Mouse (Mus musculus) brown adipose tissue, adult 24 weeks (tissue): Measurements from ENCODE around the gene Rpl18. TPM values are rescaled to one million over a fixed set of nuclear protein-coding genes. Genes with fewer than 3 reads are reported as not detected.

Source experiments
- H3K27ac ChIP-seq: fragments of 200-500 bp; replicated peaks from 2 replicates; pipeline ENCODE4 v1.5.1; 2012; ENCODE audit warnings: low read depth, mild to moderate bottlenecking, low read length
- H3K4me1 ChIP-seq: fragments of 200-500 bp; 2 replicates; pipeline ENCODE4 v1.6.1; 2012; ENCODE audit warnings: low read length, mixed read lengths; ENCODE audit not compliant: control insufficient read depth, insufficient read depth, insufficient read length
- H3K4me3 ChIP-seq: fragments of 200-500 bp; 2 replicates; pipeline ENCODE4 v1.5.1; 2012; ENCODE audit warnings: low read depth, mild to moderate bottlenecking, low read length, moderate library complexity; ENCODE audit not compliant: insufficient read depth
- polyA plus RNA-seq: library from polyadenylated mRNA; stranded (reverse); fragments of >200 nt; gene quantifications from 2 replicates; pipeline ENCODE4 v1.2.4, GENCODE M21; 2012; ENCODE audit not compliant: missing spikeins, insufficient read depth, insufficient read length

The Rpl18 gene
- polyA plus RNA-seq, 1 experiment: 445 TPM

DNA sequence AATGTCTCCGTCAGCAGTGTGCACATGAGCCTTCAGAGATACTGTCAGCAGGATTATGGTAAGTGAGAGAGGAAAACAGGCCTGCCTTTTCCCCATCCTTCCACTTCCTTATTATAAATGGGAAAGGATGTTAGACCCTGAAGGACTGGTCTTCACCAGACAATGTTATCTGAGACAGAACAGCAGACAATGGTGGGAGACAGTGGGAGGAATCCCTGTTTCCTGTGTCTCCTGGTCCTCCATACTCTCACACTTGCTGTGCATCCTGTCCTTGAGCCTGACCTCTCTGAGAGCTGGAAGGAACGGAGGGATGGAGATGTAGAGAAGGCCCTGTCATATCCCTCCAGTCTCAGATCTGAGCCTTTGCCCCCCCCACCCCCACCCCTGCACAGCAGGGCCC, 22.9 kb upstream of the Rpl18 start:
- Histone ChIP-seq H3K27ac (no peak overlapping the region), H3K4me1 (no peaks in the 10 kb centered on the region), H3K4me3 (no peak overlapping the region)

DNA sequence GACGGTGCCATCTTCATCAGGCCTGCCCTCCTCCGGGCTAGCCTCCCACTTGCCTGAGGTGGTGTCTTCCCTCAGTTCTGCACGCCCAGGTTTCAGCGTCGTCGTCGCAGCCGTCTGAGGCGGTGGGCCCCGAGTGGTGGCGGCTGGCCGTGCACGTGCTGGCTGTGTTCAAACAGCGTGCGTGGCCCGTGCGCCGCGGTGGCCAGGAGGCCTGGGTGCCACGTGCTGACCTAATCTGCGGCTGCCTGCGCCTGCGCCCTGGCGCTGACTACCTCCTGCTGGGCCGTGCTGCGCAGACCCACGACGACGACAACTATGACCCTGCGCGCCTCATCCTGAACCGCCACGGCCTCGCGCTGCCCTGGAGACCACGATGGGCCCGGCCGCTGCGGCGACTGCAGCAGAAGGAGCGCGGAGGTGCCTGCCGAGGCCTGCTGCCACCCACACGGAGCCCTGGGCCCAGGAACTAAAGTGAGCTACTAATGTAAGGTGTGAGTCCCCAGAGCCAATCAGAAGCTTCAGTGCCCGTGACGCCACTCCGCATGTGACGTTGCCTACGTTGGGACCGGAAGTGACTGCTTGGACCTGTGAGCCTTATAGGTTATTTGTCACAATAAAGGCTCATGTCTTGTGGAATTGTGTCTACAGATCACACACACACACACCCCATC, 21.2 kb upstream of the Rpl18 start, which contains the start of gene Sec1:
Sec1 (minus strand) TSS at position 482 of the 671 bp plus-strand sequence.
- H3K4me1 ChIP-seq: no peaks in the 10 kb centered on the region
- no peak within 1 kb of the TSS for H3K4me3 ChIP-seq
- no peak within 1 kb of the TSS for H3K27ac ChIP-seq

- H3K4me1 ChIP-seq: no peaks in the 10 kb centered on the region
- no peak overlapping the region for H3K27ac ChIP-seq
- H3K4me3 ChIP-seq: no peak overlapping the region
Measured at GRCm38 (mm10) chr7:45695098-45695497, 20.2 kb upstream of the Rpl18 start.

GRCm38 (mm10) chr7:45697894-45698293, 17.4 kb upstream of the Rpl18 start:
- Histone ChIP-seq H3K27ac (no peak overlapping the region), H3K4me1 (no peaks in the 10 kb centered on the region), H3K4me3 (no peak overlapping the region)

DNA sequence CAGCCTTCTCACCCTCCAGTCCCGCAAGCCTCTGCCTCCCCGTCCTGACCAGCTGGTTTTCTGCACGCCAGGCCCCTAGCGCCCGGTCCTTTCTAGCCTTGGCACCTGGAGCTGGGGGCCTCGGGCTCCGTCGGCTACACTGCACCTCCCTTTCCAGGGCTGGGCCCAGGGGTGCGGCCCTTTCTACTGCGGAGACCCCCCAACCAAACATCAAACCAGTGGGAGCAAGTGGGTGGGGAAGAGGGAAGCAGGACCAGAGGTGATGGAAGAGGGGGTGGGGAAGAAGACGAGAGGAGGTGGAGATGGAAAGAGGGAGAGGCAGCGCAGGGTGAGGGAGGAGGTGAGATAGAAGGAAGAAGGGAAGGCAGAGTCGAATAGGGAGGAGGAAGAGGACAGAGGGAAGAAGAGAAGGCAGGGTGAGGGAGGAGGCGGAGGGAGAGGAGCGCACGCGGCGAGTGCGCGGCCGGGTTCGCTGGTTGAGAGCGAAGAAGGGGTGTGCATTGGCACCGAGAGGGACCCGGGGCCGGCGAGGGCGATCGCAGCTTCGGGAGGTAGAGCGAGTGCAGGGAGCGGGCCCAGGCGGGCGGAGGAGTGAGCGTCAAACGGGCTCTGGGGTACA, 15.6 kb upstream of the Rpl18 start, which contains the start of gene Car11:
Car11 (plus strand) TSS at position 321 of the 619 bp plus-strand sequence.
- 0 out of 2 replicates have a peak, but pooled peaks cover 2% of the 10 kb centered on the region for H3K4me1 ChIP-seq
- H3K27ac ChIP-seq: no peak within 1 kb of the TSS
- H3K4me3 ChIP-seq: peak within 1 kb of the TSS; percentile 44

DNA sequence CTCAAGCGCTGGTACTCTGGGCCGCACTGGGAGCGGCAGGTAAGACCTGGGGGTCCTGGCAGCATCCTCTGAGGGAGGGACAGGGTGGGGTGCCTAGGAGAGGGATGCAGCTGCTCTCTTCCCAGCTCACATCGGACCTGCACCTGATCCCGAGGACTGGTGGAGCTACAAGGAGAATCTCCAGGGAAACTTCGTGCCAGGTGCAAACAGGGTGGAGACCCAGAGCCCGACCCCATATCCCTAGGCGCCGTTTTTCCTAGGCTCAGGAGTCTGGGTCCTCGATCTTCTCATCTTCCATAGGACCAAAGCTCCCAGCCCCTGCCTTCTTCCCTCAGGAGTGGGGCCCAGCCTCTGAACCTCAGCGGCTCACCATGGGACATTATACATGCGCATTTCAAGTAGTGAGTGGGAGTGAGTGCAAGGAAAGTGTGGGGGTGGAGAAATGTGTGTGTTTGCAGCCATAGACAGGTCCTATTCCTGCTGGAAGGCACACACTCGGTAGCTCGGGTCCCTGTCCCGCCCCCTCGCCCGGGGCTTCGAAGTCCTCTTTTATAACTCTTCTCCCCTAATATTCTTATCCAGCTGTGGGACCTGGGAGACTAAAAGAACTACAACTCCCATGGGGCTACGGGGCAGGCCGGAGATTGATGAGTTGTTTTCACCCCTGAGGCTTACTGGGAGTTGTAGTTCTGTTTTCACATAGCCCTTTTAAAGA, 14.8 kb upstream of the Rpl18 start:
- Histone ChIP-seq H3K4me1 (0 out of 2 replicates have a peak, but pooled peaks cover 2% of the 10 kb centered on the region), H3K4me3 (peak overlapping the region; percentile 44), H3K27ac (no peak overlapping the region)

DNA sequence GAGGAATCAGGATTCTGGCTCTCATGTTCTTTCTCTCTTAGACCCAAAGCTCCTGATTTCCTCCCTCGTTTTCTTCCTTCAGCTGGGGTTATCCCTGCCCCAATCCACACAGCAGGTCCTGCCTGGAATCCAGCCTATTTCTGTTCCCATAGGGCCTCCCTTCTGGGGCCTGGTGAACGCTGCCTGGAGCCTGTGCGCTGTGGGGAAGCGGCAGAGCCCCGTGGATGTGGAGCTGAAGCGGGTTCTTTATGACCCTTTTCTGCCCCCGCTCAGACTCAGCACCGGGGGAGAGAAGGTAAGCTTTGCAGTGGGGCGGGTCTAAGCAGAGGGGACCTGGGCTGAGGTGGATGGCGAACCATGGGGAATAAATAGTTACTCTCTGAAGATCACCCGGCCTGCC, 14.2 kb upstream of the Rpl18 start:
- H3K4me1 ChIP-seq: 0 out of 2 replicates have a peak, but pooled peaks cover 2% of the 10 kb centered on the region
- peak overlapping the region; percentile 44 for H3K4me3 ChIP-seq
- H3K27ac ChIP-seq: peak overlapping the region; percentile 24; the same call in 1 of the 2 replicates

- Histone ChIP-seq H3K27ac (no peak overlapping the region), H3K4me3 (peak overlapping the region; percentile 44; the same call in 1 of the 2 replicates), H3K4me1 (0 out of 2 replicates have a peak, but pooled peaks cover 2% of the 10 kb centered on the region)
Measured at GRCm38 (mm10) chr7:45701607-45702006, 13.7 kb upstream of the Rpl18 start.

- Histone ChIP-seq H3K4me3 (no peak overlapping the region), H3K27ac (no peak overlapping the region), H3K4me1 (0 out of 2 replicates have a peak, but pooled peaks cover 2% of the 10 kb centered on the region)
Measured at GRCm38 (mm10) chr7:45702316-45702715, 12.9 kb upstream of the Rpl18 start.

DNA sequence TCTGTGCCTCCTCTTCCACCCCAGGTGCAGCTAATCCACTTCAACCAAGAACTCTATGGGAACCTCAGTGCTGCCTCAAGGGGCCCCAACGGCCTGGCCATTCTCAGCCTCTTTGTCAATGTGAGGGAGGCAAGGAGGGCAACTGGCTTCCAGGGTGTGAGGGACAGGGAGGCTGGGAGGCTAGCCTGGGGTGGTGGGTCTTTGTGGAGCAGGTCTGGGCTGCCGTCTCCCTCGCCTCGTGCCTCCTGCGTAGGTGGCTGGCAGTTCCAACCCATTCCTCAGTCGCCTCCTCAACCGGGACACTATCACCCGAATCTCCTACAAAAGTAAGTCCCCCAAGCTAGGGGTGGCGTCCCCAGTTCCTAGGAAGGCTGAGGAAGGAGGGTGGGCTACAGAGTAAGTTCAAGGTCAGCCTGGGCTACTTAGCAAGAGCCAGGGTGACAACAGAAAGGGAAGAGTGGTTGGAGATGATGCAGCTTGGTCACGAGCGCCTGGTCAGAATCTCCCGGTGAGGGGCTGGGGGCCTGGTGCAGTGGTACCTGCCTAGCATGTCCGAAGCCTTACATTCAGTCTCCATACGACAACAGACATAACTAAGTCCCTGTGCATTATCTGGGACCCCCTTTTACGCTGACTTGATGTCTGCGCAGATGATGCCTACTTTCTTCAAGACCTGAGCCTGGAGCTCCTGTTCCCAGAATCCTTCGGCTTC, 12.3 kb upstream of the Rpl18 start:
- Histone ChIP-seq H3K4me1 (0 out of 2 replicates have a peak, but pooled peaks cover 2% of the 10 kb centered on the region), H3K4me3 (no peak overlapping the region), H3K27ac (no peak overlapping the region)

- Histone ChIP-seq H3K4me1 (0 out of 2 replicates have a peak, but pooled peaks cover 8% of the 10 kb centered on the region), H3K27ac (peak overlapping the region; percentile 84), H3K4me3 (peak overlapping the region; percentile 57; the same call in 1 of the 2 replicates)
Measured at GRCm38 (mm10) chr7:45703521-45704033, 11.7 kb upstream of the Rpl18 start.

- peak overlapping the region; percentile 84 for H3K27ac ChIP-seq
- H3K4me1 ChIP-seq: 0 out of 2 replicates have a peak, but pooled peaks cover 10% of the 10 kb centered on the region
Measured at GRCm38 (mm10) chr7:45704046-45704559, 11.2 kb upstream of the Rpl18 start.

DNA sequence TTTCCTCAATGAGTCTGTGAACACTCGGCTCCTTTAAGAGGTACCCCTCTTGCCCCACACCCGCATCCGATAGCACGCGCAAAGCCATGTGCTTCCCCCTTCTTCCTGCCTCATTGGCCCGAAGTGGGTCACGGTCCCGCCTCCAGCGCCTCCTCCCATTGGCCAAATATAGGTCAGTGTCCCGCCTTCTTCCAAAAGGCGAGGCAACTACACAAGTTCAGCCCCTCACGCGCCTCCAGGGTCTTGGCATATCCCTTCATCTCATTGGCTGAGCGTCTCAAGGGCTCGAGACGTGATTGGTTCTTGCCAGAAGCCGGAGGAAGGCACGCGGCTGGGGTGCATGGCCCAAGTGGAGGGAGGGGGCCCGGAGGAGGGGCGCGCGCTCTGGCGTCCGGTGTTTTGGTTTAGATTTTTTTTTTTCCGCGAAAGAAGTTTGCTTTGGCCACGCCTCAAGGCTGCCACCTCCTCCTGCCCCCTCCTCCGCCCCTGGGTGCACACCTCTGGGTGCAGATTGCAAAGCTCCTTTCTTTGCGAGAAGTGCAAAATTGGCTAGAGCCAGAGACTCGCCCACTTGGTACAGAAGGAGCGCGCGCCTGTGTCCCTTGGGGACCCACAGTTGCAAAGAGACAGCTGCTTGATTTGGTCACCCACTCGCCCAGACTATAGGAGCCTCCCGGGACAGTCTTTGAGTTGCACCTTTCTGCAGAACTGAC, 10.4 kb upstream of the Rpl18 start, which contains the start of gene Dbp:
Dbp (plus strand) TSS at position 359 of the 713 bp plus-strand sequence.
- Histone ChIP-seq H3K4me1 (0 out of 2 replicates have a peak, but pooled peaks cover 10% of the 10 kb centered on the region), H3K4me3 (peak within 1 kb of the TSS; percentile 90), H3K27ac (peak within 1 kb of the TSS; percentile 87)

More at GRCm38 (mm10) chr7:45704046-45704559, 11.2 kb upstream of the Rpl18 start:
- peak overlapping the region; percentile 57 for H3K4me3 ChIP-seq
